Mouse (Mus musculus) monocyte, adult 2 months (primary cell): Measurements from ENCODE around the gene Ppp1r13l.
A peak's percentile ranks its signal among the peaks of the same experiment; 100 is the strongest.

Experiments used
- DNase-seq, 2 experiments: peaks; one replicate each; pipeline ENCODE4 v3.0.0; 2022; ENCODE audit warnings: low spot score in 2 of 2, low read depth in 1 of 2

Ppp1r13l gene

DNA sequence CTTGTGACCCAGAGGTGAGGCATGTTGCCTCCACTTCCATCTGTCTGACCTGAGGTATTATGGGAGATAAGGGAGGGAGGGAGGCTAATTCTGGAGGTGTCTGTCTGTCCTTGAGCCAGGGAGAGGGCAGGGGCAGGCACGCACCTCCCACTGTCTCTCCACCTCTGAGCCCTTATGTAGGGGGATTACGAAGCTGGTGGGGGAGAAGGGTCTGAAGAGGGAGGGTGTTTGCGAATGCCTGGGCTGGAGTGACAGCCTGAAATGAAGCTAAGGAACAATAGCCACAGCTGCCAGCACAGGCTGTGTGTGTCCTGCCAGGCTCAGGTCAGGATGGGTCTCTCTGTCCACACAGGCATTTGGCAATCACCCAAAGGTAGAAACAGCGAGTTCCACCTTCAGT lies 2.7 kb downstream of the Ppp1r13l start:
- DNase-seq = no peak

DNA sequence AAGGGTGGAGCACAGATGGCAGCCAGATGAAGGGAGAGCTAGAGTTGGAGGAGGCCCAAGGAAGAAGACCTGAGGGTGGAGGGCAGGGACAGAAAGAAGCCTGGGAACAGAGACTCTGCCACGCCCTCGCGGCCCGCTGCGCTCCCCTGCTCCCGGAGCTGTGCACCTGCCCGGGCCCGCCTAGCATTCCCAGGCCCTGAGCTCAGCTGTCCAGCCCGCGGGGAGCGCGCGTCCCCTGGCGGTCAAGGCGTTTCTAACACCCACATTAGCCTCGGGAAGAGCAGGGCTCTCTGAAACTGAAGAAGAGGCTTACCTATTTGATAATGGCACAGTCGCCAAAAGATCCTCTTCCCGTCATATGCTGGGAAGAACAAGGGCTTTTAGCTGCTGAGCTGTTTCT lies 4.3 kb downstream of the Ppp1r13l start:
- peak in 1 of 2 experiments; percentile 53 for DNase-seq

DNA sequence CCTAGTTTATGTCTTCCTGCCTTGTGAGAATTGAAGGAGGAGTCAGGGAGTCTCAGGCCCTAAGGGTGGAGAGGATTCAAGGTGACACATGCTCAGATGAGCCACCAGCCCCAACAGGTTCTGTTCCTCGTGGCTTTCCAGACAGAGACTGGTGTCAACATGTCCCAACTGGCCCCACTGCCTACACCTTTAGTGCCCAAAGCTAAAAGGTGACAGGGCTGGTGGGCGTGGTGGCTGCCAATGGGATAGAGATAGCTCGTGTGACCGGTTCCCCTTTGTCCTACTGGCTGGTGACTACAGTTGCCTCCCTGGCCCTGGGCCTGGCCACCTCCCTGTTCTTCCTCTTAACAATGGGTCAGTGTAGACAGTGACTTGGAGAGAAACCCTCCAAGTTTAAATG lies 5.8 kb downstream of the Ppp1r13l start:
- no peak for DNase-seq

DNA sequence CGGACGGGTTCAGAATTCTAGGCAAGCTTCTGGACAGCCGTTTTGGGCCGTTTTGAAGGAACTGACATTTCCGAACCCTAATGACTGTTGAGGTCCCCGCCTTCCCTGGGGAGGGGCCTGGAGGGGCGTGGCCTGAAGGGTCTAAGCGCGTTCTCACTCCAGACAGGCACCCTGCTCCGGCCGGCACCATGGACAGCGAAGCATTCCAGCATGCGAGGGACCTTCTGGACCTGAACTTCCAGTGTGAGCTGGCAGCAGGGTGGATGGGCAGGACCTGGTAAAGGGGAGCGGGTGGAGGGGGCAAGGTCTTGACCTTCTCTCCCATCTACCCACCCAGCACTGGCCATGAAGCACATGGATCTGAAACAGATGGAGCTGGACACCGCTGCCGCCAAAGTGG lies 8.8 kb downstream of the Ppp1r13l start:
- no peak for DNase-seq

DNA sequence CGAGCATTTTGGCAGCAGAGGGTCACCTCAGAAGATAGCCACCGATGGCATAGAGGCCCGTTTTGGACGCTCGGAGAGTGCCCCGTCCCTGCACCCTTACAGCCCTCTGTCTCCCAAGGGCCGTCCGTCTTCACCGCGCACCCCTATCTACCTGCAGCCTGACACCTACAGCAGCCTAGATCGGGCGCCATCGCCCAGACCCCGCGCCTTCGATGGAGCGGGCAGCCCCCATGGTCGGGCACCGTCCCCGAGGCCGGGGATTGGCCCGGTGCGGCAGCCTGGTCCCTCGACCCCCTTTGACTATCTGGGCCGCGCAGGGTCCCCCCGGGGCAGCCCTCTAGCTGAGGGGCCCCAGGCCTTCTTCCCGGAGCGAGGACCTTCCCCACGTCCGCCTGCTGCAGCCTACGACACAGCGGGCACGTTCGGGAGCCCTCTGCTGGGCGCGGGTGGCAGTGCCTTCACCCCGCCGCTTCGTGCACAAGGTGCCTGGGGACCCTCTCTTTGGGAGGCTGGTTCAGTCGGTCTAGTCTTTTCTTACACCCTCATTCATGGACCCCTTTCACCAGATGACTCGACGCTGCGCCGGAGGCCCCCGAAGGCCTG lies 10.4 kb downstream of the Ppp1r13l start:
- peak in 1 of 2 experiments; percentile 36 for DNase-seq

DNA sequence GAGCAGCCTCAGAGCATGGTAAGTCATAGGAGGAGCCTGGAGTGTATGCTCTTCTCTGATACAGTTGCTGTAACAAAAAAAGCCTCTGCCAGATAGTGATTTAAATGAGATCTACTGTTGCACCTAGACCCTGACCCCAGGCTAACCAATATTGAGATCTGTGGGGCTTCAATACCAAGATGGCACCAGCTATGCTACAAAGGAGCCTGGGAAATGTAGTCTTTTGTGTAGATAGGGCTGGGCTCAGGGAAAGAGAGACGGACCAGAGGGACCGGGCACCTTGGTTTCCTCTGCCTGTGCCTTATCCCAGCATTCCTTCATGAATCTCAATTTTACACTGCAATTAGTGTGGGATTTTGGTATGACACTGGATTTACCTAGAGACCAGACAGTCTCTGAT lies 13.8 kb downstream of the Ppp1r13l start:
- no peak for DNase-seq

DNA sequence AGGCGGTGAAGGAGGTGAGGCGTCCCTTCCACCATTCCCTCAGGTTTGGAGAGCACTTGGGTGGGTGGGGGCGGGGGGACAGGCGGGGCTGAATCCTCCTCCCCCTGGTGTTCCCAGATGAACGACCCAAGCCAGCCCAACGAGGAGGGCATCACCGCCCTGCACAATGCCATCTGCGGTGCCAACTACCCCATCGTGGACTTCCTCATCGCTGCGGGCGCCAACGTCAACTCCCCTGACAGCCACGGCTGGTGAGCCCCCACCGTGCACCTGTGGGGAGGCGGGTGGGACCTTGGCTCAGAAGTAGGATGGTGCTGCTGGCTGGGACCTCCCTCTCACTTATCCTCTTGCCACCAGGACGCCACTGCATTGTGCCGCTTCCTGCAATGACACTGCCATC lies 15.8 kb downstream of the Ppp1r13l start:
- DNase-seq = no peak

DNA sequence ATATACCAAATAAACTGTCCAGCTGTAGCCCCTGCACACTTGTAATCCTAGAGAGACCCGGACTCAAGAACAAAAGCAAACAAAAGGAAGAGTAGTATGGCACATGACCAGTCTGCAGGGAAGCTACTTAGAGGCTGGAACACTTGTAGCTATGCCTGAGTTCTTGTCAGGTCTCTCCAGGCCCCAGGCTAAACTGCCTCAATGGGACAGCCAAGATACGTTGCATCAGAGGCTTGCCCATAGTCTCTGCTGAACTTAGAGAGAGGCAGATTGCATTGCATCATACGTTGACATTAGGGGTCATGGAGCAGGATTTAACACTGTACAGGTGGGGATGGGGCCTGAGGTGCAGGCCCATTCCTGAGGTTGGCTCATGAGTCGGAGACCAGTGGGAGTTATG lies 16.5 kb downstream of the Ppp1r13l start:
- DNase-seq = no peak

DNA sequence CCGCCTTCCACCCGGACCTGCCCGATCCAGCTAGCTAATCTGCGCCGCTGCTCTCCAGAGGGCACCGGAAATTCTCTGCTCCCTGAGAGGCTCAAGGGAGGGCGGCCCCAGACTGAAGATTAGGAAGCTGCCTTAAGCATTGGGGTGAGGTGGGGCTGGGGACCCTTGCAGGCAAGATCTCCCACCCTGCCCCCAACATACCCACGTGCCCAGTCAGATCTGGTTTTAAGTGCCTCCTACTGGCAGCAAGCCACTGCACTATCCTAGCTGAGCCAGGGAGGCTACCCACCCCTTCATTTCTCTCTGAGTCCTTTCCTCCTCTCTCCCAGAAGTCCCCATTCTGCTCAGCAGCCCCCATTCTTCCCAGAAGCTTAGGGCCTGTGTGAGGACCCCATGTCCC lies 18.5 kb downstream of the Ppp1r13l start:
- DNase-seq = no peak

DNA sequence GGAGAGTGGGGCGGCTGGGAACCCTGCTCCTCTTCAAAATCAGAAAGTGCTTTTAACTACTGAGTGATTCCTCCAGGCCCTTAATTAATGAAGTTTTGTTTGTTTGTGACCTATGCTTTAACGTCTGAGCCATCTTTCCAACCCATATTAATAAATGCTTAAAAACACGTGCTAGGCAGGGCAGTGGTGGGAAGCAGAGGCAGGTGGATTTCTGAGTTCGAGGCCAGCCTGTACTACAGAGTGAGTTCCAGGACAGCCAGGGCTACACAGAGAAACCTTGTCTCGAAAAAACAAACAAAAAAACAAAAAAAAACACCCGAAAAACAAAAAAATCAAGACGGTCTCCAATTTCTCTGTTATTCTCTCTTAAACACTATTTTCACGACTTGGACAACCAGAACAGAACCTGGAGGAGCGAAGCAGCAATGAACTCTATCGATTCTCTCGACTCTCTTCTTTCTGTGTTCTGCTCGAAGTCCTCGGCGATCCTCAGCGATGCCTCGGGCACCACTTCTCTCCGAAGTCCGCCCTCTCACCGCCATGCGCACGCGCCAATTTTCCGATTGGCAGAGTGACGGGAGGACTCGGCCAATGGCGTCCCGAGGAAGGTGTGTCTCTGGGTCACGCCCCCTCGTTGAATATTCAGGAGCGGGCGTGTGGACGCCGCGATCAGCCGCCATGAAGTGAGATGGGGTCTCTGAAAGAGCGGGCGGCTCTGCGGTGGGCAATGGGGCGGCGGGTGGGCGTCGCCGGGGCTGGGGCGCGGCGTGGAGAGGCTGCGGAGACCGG lies 22.0 kb downstream of the Ppp1r13l start, which contains the start of gene Ercc2:
Gene Ercc2, plus strand, starts transcription at position 634 of the 789 bp plus-strand sequence.
- DNase-seq = peak; percentile 94 to 97

DNA sequence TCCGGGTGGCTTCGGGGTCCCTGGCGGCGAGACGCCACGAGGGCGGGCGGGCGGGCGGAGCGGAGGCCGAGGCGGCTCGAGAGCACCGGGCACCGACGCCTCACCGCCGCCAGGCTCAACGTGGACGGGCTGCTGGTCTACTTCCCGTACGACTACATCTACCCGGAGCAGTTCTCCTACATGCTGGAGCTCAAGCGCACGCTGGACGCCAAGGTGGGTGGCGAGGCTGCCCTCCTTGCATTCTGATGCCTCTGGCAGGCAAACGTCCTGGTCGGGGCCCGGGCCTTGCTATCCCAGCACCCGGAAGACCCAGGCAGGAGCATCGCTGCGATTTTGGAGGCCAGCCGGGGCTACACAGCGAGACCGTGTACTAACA lies 22.6 kb downstream of the Ppp1r13l start:
- no peak for DNase-seq

DNA sequence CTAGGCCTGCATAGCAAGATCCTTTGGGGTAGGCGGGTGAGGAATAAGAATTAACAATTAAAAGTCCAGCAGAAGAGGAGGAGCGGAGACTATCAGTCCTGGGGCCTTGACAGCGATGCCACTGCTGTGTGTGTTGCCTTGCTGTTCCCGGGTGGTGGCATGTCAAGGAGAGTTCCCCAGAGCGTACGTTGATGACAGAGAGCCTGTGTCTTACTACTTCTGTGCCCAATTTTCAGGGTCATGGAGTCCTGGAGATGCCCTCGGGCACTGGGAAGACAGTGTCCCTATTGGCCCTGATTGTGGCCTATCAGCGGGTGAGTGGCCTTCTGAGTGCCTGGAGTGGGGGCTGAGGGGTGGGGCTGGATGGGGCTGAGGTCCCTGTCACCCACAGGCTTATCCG lies 24.2 kb downstream of the Ppp1r13l start:
- no peak for DNase-seq

DNA sequence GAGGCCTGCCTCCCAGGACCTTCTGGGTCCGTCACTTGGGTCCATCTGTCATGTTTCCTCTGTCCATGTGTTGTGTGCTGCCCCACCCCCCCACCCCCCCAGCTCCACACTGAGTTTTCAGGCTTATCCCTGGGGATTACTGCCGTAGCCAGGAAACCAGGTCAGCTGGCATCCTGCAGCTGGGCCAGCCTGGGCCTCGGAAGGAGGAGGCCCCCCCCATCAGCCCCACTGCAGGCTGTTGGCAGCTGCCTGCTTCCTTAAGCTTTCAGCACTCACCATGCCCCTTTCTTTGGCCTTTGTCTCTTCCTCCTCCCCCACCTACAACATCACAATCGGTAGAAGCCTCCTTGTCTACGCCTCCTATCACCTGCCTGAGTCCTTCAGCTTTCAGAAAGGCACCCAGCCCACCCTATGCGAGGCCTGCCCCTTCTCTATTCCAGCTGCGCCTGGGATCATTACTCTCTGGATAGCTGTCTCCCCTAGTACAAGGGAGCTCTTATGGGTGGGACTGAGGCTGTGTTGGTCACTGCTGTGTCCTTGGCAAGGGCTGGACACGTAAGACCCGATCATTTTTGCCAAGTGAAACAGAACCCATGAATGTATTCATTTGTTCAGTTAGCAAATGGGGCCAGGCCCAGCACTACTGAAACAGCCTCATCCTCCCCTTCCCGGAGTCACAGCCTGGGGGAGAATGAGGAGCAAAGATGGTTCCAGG lies 29.3 kb downstream of the Ppp1r13l start:
- DNase-seq = no peak

DNA sequence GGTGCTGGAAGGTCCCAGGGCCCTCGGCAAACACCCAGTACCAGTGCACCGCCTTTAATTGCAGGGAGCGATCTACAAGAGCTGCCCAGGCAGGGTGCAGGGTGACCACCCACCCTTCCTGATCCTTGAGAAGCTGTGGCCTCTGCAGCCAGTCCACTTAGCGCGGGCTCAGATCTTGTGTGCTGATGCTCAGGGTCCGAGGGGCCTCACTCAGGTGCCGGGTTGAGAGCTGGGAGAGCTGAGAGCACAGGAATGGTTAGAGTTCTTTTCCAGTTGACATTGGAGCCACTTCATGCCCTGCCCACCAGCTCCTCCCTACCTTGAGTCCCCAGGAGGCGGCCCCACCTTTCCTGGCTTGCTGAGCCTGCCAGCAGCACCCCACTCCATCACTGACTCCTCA lies 34.9 kb downstream of the Ppp1r13l start:
- DNase-seq = no peak

DNA sequence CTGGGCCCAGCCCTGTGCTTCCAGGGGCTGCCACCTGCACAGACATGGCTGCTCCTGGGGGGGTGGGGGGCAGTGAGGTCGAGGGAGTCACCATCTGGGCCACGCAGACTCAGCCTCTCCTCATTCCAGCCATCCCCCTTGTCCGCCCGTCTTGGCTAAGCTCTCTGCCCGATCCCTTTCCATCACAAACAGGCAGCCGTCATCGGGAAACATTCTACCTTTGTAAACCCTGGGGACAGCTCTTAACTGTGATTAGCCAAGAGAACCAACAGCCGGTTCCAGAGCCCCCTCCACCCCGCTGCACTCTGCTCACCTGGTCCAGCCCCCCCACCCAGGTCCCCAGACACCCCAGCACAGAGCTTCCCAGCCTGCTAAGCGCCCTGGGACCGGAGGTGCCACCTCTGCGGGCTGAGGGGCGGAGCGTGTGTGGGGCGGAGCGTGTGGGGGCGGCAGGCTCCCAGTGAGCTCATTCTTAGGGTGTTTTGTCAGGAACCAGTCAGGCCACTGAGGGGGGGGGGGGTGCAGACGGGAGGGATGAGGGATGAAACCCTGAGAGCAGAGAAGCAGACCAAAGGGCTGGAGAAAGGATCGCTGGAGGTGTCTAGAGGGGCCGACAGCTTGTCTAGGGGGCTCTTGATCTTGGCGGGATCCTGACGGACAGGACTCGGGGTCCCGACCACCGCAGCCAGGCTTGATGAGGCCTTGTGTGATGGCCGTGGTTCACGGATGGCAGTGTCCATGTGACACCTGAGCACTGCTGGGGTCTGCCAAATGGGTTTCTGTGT lies 40.1 kb downstream of the Ppp1r13l start:
- DNase-seq = no peak

DNA sequence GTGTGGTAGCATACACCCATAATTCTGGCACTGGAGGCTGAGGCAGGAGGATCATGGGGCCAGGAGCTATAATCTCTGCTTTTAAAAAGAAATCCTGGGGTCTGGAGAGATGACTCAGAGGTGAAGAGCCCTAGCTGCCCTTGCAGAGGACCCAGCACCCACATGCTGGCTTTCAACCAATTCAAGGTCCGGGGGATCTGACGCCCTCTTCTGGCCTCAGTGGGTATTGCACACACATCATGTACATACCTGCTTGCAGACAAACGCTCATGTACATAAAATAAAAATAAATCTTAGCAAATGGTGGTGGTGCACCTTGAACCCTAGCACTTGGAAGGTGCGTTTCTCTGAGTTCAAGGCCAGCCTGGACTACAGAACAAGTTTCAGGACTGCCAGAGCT lies 41.4 kb downstream of the Ppp1r13l start:
- no peak for DNase-seq

DNA sequence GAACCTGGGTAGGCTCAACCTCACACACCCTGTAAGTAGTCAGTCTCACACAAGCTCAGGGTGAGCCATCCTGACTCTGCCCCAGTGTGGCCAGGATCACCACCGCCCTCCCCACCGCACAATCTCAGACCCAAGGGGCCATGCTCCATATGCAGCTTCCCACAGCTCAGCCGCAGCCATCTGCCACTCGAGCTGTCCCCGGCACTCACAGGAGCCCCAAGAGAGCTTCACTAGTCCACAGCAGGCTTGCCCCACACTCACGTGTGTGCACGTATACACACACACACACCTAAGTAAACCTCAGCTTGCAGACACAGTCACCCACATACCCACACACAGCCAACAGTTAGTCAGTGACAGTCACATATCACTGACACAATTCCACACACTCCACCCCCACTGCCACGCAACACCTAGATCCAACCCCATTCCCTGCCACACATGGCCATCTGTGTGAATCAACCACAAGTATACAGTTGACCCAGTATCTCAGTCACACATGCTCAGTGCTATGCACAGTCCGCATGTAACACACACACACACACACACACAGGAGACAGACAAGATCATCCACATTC lies 43.1 kb downstream of the Ppp1r13l start:
- no peak for DNase-seq

DNA sequence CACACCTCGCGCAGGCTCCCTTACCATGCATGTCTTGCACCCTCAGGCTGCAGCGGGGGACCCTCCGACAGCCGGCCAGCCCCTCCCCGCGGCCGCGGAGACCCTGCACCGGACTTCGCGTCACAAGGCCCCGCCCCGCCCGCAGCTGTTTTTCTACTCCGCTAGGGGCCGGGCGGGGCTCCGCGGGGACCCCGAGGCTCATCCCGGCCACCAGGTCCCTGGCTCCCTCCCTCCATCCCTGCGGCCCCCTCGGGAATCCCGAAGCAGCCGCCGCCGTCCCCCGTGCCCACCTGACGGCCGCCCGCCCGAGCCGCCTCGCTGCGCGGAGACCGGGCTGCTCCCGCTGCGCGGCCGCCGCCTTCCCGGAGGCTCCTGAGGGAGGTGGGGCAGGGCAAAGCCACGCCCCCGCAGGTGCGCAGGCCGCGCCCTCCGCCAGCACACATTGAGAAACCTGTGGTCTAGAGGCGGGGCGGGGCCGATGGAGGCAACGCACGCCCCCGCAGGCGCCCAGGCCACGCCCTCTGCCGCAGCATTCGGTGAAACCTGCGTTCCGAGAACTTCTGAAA lies 44.3 kb downstream of the Ppp1r13l start, which contains the start of gene Klc3:
Gene Klc3, minus strand, starts transcription at position 374 of the 566 bp plus-strand sequence.
- no peak for DNase-seq

DNA sequence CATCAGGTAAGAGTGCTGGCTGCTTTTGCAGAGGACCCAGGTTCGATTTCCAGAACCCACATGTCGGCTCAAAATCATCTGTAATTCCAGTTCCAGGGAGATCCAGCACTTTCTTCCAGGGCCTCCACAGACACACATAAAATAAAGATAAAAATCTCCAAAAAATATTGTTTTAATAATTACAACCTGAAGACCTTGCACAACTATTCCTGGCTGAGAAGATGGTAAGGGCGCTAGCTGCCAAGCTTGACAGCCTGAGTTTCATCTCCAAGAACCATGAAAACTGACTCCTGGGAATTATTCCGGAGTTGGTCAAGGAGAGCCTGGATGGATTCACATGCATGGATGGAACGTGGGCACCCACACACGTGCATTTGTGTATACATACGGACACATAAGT lies 44.9 kb downstream of the Ppp1r13l start, which contains the start of gene Ckm:
Gene Ckm, plus strand, starts transcription at position 301 of the 400 bp plus-strand sequence.
- no peak for DNase-seq

DNA sequence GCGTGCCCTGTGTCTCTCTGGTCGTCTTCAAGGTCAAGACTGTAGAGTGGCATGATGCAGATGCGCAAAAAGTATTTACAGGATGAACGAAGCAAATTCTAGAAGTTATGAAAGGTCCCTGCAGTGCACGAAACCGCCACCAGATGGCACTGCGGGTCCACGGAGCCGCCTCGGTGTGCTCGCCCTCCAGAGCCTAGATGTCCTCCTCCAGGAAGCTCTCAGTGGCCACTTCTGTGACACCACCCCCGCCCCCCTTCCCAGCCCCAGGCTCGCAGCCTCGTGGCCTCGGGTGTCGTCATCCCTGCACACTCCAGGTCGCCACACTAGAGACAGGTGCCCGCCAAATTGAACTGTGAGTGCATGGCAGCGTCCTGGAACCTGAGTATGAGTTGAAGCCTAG lies 45.9 kb downstream of the Ppp1r13l start:
- peak; percentile 60 to 77 for DNase-seq

DNA sequence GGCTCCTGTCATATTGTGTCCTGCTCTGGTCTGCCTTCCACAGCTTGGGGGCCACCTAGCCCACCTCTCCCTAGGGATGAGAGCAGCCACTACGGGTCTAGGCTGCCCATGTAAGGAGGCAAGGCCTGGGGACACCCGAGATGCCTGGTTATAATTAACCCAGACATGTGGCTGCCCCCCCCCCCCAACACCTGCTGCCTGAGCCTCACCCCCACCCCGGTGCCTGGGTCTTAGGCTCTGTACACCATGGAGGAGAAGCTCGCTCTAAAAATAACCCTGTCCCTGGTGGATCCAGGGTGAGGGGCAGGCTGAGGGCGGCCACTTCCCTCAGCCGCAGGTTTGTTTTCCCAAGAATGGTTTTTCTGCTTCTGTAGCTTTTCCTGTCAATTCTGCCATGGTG lies 50.2 kb downstream of the Ppp1r13l start:
- DNase-seq = no peak
